Mouse (Mus musculus) right cerebral cortex, postnatal 14 days (tissue): ENCODE measurements around the gene Tex50.

ENCODE experiments used
- DNase-seq: peaks from one replicate; pipeline ENCODE4 v3.0.0; 2022

Gene Tex50

DNA sequence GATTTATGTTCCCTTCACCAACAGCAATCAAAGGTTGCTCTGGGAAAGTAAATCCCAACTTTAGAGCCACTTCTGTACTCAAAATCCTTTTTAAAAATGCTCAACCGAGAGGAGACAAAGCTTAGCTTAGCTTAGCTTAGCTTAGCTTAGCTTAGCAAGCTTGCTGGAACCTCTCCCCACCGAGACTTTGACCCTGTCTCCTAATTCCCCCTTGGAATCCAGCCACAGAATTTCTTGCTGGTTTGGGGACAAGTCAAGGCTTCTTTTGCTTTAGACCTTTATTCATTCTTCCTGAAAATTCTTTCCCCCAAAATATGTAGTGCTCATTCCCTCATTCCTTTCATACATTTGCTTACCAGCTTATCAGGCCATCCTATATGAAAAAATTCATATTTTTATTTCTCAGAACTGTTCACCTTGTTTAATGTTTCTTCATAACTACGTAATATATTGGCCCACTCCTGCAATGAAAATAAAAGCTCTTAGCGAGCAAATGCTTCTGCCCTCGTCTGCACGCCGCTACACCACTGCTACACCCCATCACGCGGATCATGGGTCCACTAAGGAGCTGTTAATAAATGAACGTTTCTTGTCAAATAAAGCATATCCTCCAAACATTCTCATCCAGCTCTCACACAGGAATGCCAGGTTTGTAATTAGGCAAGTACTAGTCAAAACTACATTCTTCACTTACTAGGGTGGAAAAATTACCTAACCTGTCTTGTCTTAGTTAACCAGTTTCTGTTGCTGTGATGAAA, 36.3 kb downstream of the Tex50 start:
- DNase-seq = no peak

DNA sequence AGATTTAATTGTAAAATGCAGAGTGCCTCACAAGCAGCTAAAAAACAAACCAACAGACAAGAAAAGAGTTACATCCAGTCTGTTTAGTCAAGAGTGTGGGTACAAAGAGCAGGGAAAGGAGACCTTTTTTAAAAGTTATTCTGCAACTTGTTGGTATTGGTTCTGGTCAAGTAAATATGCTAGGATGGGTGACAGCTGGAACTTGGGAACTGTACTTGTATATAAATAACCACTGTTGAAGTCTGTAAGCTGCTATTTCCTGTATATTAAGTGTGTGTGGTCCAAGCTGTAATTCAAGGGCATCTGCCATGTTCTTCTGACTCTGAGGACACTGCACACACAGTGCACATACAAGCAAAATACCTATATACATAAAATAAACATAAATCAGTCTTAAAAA, 44.5 kb downstream of the Tex50 start:
- DNase-seq = no peak

DNA sequence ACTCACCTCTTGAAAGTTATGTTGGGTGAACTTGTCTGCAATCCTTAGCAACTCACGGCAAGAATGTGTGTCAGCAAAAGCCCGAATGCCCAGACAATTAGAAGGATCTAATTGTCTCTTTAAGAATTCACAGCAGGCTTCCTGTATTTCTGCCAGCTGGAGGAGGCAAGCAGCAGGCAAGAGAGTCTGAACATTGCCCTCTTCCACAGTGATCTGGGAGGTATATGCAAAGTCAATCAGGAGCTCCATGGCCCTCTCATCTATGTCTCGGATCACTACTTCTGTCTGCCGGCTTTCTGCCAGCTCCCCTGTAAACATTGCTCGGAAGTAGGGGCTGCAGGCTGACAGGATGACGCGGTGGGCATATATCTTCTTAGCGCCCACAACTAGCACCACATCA, 49.9 kb downstream of the Tex50 start:
- no peak for DNase-seq
